ENCODE assay signal across 8 mouse cellular contexts in genomic region chr12:16893656-16894395, GRCm38 (mm10). TPM values are rescaled to one million over a fixed set of nuclear protein-coding genes. Genes with fewer than 3 reads are reported as not detected.
DNase-seq lines count a peak whose midpoint lies in the region; ATAC-seq lines count a peak whose summit lies in the region.

No protein-coding gene starts in this region.

- peak; percentile 22 for DNase-seq in ovary, postnatal 14 days (ENCODE audit: low spot score)
- no peak for DNase-seq in ovary, postnatal 10 days (ENCODE audit: low spot score)
- DNase-seq in embryonic facial prominence, embryonic 10.5 days (ENCODE audit: low spot score): no peak
- peak; percentile 30 to 68 for DNase-seq in urinary bladder, postnatal 4 days (ENCODE audit: low spot score in 2 of 2)
- no peak for DNase-seq in layer of hippocampus, adult 9-11 months
- no peak for DNase-seq in adrenal gland, postnatal 36 days

- 4% methylated on average over 18 of the region's 18 CpGs for WGBS in embryonic facial prominence, embryonic 10.5 days
- 4% methylated on average over 18 of the region's 18 CpGs for WGBS in hindbrain, embryonic 16.5 days

- peak overlapping the region; percentile 96 for H3K4me3 ChIP-seq in embryonic facial prominence, embryonic 10.5 days
- peak overlapping the region; percentile 82 for H3K4me3 ChIP-seq in hindbrain, embryonic 16.5 days (ENCODE audit: low read length)

- H3K27me3 ChIP-seq in embryonic facial prominence, embryonic 10.5 days (replicated peaks; ENCODE audit: low read depth, poor library complexity, severe bottlenecking): no peaks in the 10 kb centered on the region
- H3K27me3 ChIP-seq in hindbrain, embryonic 16.5 days (replicated peaks; ENCODE audit: control insufficient read depth, insufficient read depth, low read length): no peaks in the 10 kb centered on the region

- H3K9me3 ChIP-seq in embryonic facial prominence, embryonic 10.5 days: no peaks in the 10 kb centered on the region
- no peaks in the 10 kb centered on the region for H3K9me3 ChIP-seq in hindbrain, embryonic 16.5 days (ENCODE audit: control insufficient read depth, low read length)

- ATAC-seq in hindbrain, embryonic 16.5 days: no peak
- peak; percentile 48 for ATAC-seq in megakaryocyte, adult 5-6 weeks (ENCODE audit: poor library complexity, severe bottlenecking)

- H3K4me2 ChIP-seq in hindbrain, embryonic 16.5 days (ENCODE audit: low read length): peak overlapping the region; percentile 87

- H3K36me3 ChIP-seq in embryonic facial prominence, embryonic 10.5 days (replicated peaks): no peaks in the 10 kb centered on the region
- H3K36me3 ChIP-seq in hindbrain, embryonic 16.5 days (ENCODE audit: control insufficient read depth, insufficient read depth, low read length): no peaks in the 10 kb centered on the region

- H3K27ac ChIP-seq in embryonic facial prominence, embryonic 10.5 days (replicated peaks): peak overlapping the region; percentile 93
- peak overlapping the region; percentile 94 for H3K27ac ChIP-seq in hindbrain, embryonic 16.5 days (ENCODE audit: low read depth, low read length)

- peak overlapping the region; percentile 89 for H3K9ac ChIP-seq in hindbrain, embryonic 16.5 days (ENCODE audit: low read depth, low read length)

- H3K4me1 ChIP-seq in embryonic facial prominence, embryonic 10.5 days: peaks cover 42% of the 10 kb centered on the region
- peaks cover 19% of the 10 kb centered on the region for H3K4me1 ChIP-seq in hindbrain, embryonic 16.5 days (ENCODE audit: control insufficient read depth, insufficient read depth, low read depth, low read length)

RNA-seq across cellular contexts. Expression of gene Rock2, which starts 0.9 kb away (rescaled TPM):
- 12.7 and 13.1 TPM in 2 replicates for polyA plus RNA-seq in embryonic facial prominence, embryonic 10.5 days (2016; fragmentation: Nextera tagmentation; extraction: Ambion mirVana)
- 9.6 and 10.9 TPM in 2 replicates for polyA plus RNA-seq in hindbrain, embryonic 16.5 days (2015; fragmentation: Nextera tagmentation; extraction: Ambion mirVana)
- 53.0 and 63.4 TPM in 2 replicates for total RNA-seq in megakaryocyte, adult 5-6 weeks (2015)
- total RNA-seq in megakaryocyte, adult 5-6 weeks (2017): 65.0 and 75.9 TPM in 2 replicates
- total RNA-seq in adrenal gland, postnatal 36 days (2021): 10 to 100 TPM; 78.1 to 93.7 TPM

Comparison
In these comparisons a context has a peak if more than half of its experiments do, and no peak if none do; other contexts are left out.
1. DNase-seq: peak in ovary, postnatal 14 days (single experiment) and urinary bladder, postnatal 4 days (2 of 2); none in ovary, postnatal 10 days (single experiment), embryonic facial prominence, embryonic 10.5 days (single experiment), layer of hippocampus, adult 9-11 months (single experiment) and adrenal gland, postnatal 36 days (0 of 2).